Mouse (Mus musculus) kidney, adult 2 months (tissue): ENCODE results near the gene Lamtor2.

Source experiments
- CTCF ChIP-seq: fragments of 200-500 bp; conservative IDR thresholded peaks from 2 replicates; pipeline ENCODE4 v1.5.1; 2011; ENCODE audit warnings: low read depth, mild to moderate bottlenecking, control low read depth, low read length, moderate library complexity, mixed read lengths; ENCODE audit not compliant: insufficient read depth, insufficient read length
- POLR2A ChIP-seq: fragments of 200-500 bp; IDR thresholded peaks from one replicate; pipeline ENCODE4 v1.6.1; 2011; ENCODE audit warnings: low read depth, low read length, control low read depth

DNA sequence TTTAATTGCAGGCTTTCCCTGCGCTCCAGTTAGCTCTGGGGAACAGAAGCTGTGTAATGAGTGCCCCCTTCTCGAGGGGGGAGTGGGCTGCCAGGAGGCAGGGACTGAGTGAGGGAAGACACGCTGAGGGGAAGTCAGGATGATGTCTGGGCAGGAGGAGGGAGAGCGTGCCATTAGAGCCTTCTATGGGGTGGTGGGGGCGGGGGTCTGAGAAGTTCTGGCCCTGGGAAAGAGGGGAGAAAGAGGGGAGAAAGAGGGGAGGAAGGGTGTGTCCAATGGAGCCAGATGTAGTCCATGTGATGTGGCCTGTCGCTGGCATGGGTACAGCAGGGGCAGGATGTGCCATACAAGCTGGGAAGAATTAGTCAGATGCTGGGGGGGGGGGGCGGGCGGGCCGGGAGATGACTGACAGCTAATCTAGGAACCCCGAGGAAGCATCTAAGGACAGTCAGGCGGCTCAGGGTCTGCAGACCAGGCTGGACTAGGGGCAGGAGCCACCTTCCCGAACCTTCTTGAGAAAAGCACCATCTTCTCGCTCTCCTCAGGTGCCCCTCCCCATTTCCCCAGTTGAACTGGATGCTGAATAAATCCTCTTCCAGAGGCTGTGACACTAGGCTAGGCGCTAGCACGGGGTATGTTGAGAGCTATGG is 39.9 kb downstream of the Lamtor2 start:
- no peak for TF ChIP-seq CTCF
- TF ChIP-seq POLR2A = no peak
